ENCODE assay signal across 9 mouse cellular contexts in genomic region chr11:16831974-16832464, GRCm38 (mm10).
DNase-seq lines count a peak whose midpoint lies in the region; ATAC-seq and TF ChIP-seq lines count a peak whose summit lies in the region.
"Had no signal": no experiment of that assay in that cellular context is flagged by ENCODE, and none has a peak within 500 bp of the region (broad histone marks: within the 10 kb centered on the region; RNA-seq: fewer than 3 reads in every experiment).

No protein-coding gene starts in this region.

- H3K4me3 ChIP-seq in embryonic facial prominence, embryonic 12.5 days: no peak overlapping the region
- no peak overlapping the region for H3K4me3 ChIP-seq in embryonic facial prominence, embryonic 10.5 days
- H3K4me3 ChIP-seq in midbrain, embryonic 14.5 days (replicated peaks; ENCODE audit: low read depth, low read length): no peak overlapping the region
- H3K4me3 ChIP-seq in midbrain, embryonic 10.5 days: no peak overlapping the region
- H3K4me3 ChIP-seq in thymus, adult 2 months (ENCODE audit: control insufficient read depth, insufficient read depth, low read length): no peak overlapping the region
- H3K4me3 ChIP-seq: megakaryocyte, embryonic 14.5 days had no signal

- TF ChIP-seq POLR2A in thymus, adult 2 months (IDR thresholded peaks at IDR 0.05; ENCODE audit: control insufficient read depth, extremely low read depth, insufficient read depth, low read length, poor library complexity): no peak

- intact Hi-C loops in left cerebral cortex, postnatal 10 days (cut with DNase I): no loop called here

- no peak overlapping the region for H3K9ac ChIP-seq in embryonic facial prominence, embryonic 12.5 days
- H3K9ac ChIP-seq in midbrain, embryonic 14.5 days (replicated peaks; ENCODE audit: low read length): no peak overlapping the region

- TF ChIP-seq CTCF in thymus, adult 2 months (IDR thresholded peaks at IDR 0.05; ENCODE audit: borderline replicate concordance, control insufficient read depth, extremely low read depth, insufficient read depth, low read length, poor library complexity): no peak

- no peak for ATAC-seq in embryonic facial prominence, embryonic 12.5 days (ENCODE audit: insufficient number of reproducible peaks, insufficient read depth, low FRiP score, low TSS enrichment)
- ATAC-seq in midbrain, embryonic 14.5 days (ENCODE audit: low FRiP score, low TSS enrichment): no peak

- H3K27ac ChIP-seq in embryonic facial prominence, embryonic 12.5 days: 0 out of 2 replicates have a peak overlapping the region, but pooled peaks have one; percentile 42
- H3K27ac ChIP-seq in embryonic facial prominence, embryonic 10.5 days (replicated peaks): no peak overlapping the region
- H3K27ac ChIP-seq in midbrain, embryonic 14.5 days (replicated peaks; ENCODE audit: low read depth, low read length): no peak overlapping the region
- H3K27ac ChIP-seq in midbrain, embryonic 10.5 days (replicated peaks): no peak overlapping the region
- H3K27ac ChIP-seq in thymus, adult 2 months (ENCODE audit: control insufficient read depth, insufficient read depth, low read length): no peak overlapping the region

- no peak overlapping the region for H3K4me2 ChIP-seq in embryonic facial prominence, embryonic 12.5 days (replicated peaks)
- H3K4me2 ChIP-seq in midbrain, embryonic 14.5 days (ENCODE audit: low read length): no peak overlapping the region

- DNase-seq in embryonic facial prominence, embryonic 10.5 days (ENCODE audit: low spot score): no peak
- DNase-seq in midbrain, embryonic 14.5 days: peak; percentile 39
- DNase-seq in midbrain, embryonic 10.5 days (ENCODE audit: low spot score): no peak
- DNase-seq in left cerebral cortex, postnatal 10 days (ENCODE audit: extremely low spot score in 1 of 2, low spot score in 2 of 2): peak; percentile 54 to 67
- no peak for DNase-seq in spleen, postnatal 4 days (ENCODE audit: low spot score in 2 of 2)
- DNase-seq in urinary bladder, adult 18-20 months (ENCODE audit: low spot score in 2 of 2): no peak
- DNase-seq in thymus, adult 2 months: no peak

- no peaks in the 10 kb centered on the region for H3K27me3 ChIP-seq in embryonic facial prominence, embryonic 12.5 days
- no peaks in the 10 kb centered on the region for H3K27me3 ChIP-seq in embryonic facial prominence, embryonic 10.5 days (replicated peaks; ENCODE audit: low read depth, poor library complexity, severe bottlenecking)
- no peaks in the 10 kb centered on the region for H3K27me3 ChIP-seq in midbrain, embryonic 14.5 days (ENCODE audit: control insufficient read depth, insufficient read depth, low read length)
- no peaks in the 10 kb centered on the region for H3K27me3 ChIP-seq in midbrain, embryonic 10.5 days (ENCODE audit: low read depth, poor library complexity, severe bottlenecking)
- no peaks in the 10 kb centered on the region; the same call in 1 of the 2 replicates for H3K27me3 ChIP-seq in thymus, adult 2 months (ENCODE audit: control insufficient read depth, insufficient read depth, low read length)
- H3K27me3 ChIP-seq: megakaryocyte, embryonic 14.5 days had no signal

- peaks cover 5% of the 10 kb centered on the region; the same call in 1 of the 2 replicates for H3K4me1 ChIP-seq in embryonic facial prominence, embryonic 12.5 days
- H3K4me1 ChIP-seq in embryonic facial prominence, embryonic 10.5 days: no peaks in the 10 kb centered on the region
- no peaks in the 10 kb centered on the region for H3K4me1 ChIP-seq in midbrain, embryonic 14.5 days (ENCODE audit: control insufficient read depth, insufficient read depth, low read length)
- no peaks in the 10 kb centered on the region for H3K4me1 ChIP-seq in midbrain, embryonic 10.5 days
- H3K4me1 ChIP-seq in thymus, adult 2 months (replicated peaks; ENCODE audit: control insufficient read depth, insufficient read depth, low read length): no peaks in the 10 kb centered on the region
- H3K4me1 ChIP-seq: megakaryocyte, embryonic 14.5 days had no signal

- 75% methylated on average over 5 of the region's 5 CpGs for WGBS in embryonic facial prominence, embryonic 12.5 days
- WGBS in embryonic facial prominence, embryonic 10.5 days: 87% methylated on average over 5 of the region's 5 CpGs
- WGBS in midbrain, embryonic 14.5 days: 51% methylated on average over 5 of the region's 5 CpGs
- 85% methylated on average over 5 of the region's 5 CpGs for WGBS in midbrain, embryonic 10.5 days
- 83% methylated on average over 5 of the region's 5 CpGs for WGBS in thymus, adult 2 months

- no peaks in the 10 kb centered on the region for H3K36me3 ChIP-seq in embryonic facial prominence, embryonic 12.5 days
- no peaks in the 10 kb centered on the region for H3K36me3 ChIP-seq in embryonic facial prominence, embryonic 10.5 days (replicated peaks)
- no peaks in the 10 kb centered on the region for H3K36me3 ChIP-seq in midbrain, embryonic 14.5 days (ENCODE audit: control insufficient read depth, insufficient read depth, low read length)
- H3K36me3 ChIP-seq in midbrain, embryonic 10.5 days: no peaks in the 10 kb centered on the region
- H3K36me3 ChIP-seq in thymus, adult 2 months (ENCODE audit: control insufficient read depth, insufficient read depth, low read length): no peaks in the 10 kb centered on the region

- H3K9me3 ChIP-seq in embryonic facial prominence, embryonic 12.5 days: no peaks in the 10 kb centered on the region
- H3K9me3 ChIP-seq in embryonic facial prominence, embryonic 10.5 days: no peaks in the 10 kb centered on the region
- no peaks in the 10 kb centered on the region for H3K9me3 ChIP-seq in midbrain, embryonic 14.5 days (ENCODE audit: control insufficient read depth, low read length)
- no peaks in the 10 kb centered on the region for H3K9me3 ChIP-seq in midbrain, embryonic 10.5 days (replicated peaks)
- H3K9me3 ChIP-seq: megakaryocyte, embryonic 14.5 days had no signal

Comparison
In these comparisons a context has a peak if more than half of its experiments do, and no peak if none do; other contexts are left out.
1. DNase-seq: peak in midbrain, embryonic 14.5 days (single experiment) and left cerebral cortex, postnatal 10 days (2 of 2); none in embryonic facial prominence, embryonic 10.5 days (single experiment), midbrain, embryonic 10.5 days (single experiment), spleen, postnatal 4 days (0 of 2), urinary bladder, adult 18-20 months (0 of 2) and thymus, adult 2 months (single experiment).